Mouse (Mus musculus): ENCODE measurements at regions not wholly inside any gene's neighbourhood (a gene's known extent, or its start where the extent isn't known, plus 50 kb on each side); places are given as distances from the start of the nearest gene placed in this dataset.
"Not testable (repeated sequence)": the region's sequence is repeated elsewhere in the genome, so short reads cannot be mapped to it uniquely, and the experiment has no call there.

DNA sequence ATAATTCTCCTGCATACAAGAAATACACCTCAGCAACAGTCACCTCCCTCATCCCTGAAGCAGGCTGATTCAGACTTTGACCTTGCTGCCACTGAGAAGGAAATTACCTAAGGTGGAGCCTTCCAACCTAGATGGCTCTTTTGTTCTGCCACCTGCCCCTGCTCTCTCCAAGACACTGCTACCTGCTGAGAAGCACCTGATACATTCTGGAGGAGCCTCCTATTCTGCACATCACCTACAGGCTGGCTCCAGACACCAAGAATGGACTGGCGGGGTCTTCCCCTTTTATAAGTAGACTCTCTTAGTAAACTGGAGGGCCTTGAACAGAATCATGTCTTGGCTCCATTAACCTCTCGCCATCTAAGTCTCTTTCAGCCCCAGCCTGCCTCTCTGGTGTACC lies 1149.5 kb upstream of the 2610301B20Rik start:
- not testable (repeated sequence) for ATAC-seq (ENCODE audit: low FRiP score, low read depth); H3K27ac ChIP-seq; H3K9ac ChIP-seq; H3K36me3 ChIP-seq; H3K4me3 ChIP-seq; H3K27me3 ChIP-seq; H3K4me1 ChIP-seq; H3K9me3 ChIP-seq; H3K4me2 ChIP-seq (replicated peaks)
- 77% methylated on average over 2 of the region's 2 CpGs for WGBS

DNA sequence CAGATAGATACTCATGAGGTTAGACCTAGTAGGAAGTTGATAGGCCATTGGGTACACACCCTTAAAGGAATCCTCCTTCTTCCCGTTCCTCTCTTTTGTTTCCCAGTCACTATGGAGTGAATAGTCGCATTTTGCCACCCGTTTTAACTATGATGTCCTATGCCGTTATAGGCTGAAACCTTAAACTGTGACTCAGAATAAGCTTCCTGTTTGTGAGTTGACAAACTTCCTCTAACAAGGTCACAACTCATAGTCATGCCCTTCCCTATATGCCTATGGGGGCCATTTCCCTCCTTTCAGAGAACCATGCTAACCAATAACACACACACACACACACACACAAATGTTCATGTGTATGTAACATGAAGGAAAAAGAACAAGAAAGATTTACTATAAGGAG lies 1136.6 kb upstream of the 2610301B20Rik start:
- H3K27ac ChIP-seq = no peak overlapping the region
- no peaks in the 10 kb centered on the region for H3K9me3 ChIP-seq
- H3K27me3 ChIP-seq = no peaks in the 10 kb centered on the region
- WGBS = 84% methylated on average over 4 of the region's 4 CpGs
- no peak overlapping the region for H3K4me2 ChIP-seq (replicated peaks)
- no peaks in the 10 kb centered on the region for H3K4me1 ChIP-seq
- no peaks in the 10 kb centered on the region for H3K36me3 ChIP-seq
- no peak overlapping the region for H3K4me3 ChIP-seq
- ATAC-seq (ENCODE audit: low FRiP score, low read depth) = no peak
- no peak overlapping the region for H3K9ac ChIP-seq

DNA sequence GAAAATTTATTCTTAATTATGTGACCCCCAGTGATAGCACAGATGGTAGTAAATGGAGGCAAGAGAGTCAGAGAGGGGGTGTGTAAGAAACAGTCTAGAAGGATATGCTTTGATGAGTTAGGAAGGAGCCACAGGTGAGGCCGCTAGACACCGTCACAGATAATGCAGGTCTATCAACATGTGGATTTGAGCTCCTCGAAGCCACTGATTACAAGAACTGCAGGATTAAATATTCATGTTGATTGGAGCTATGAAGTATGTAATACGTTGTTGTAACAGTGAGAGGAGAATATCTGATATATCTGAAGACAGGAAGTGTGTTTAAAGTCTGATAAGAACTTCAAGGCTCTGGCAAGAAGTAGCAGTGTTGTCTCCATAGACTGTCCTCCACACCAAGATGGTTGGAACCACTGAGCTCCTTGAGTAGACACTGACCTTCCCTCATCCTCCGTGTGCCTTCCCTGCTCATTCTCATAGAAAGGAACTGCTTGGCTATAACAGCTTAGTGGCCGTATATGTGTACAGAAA lies 1126.8 kb upstream of the 2610301B20Rik start:
- H3K4me1 ChIP-seq = no peaks in the 10 kb centered on the region
- no peak for ATAC-seq (ENCODE audit: low FRiP score, low read depth)
- no peak overlapping the region for H3K27ac ChIP-seq
- 83% methylated on average over 6 of the region's 6 CpGs for WGBS
- no peak overlapping the region for H3K4me3 ChIP-seq
- no peaks in the 10 kb centered on the region for H3K9me3 ChIP-seq
- H3K36me3 ChIP-seq = no peaks in the 10 kb centered on the region
- H3K9ac ChIP-seq = no peak overlapping the region
- H3K4me2 ChIP-seq (replicated peaks) = no peak overlapping the region
- no peaks in the 10 kb centered on the region for H3K27me3 ChIP-seq

DNA sequence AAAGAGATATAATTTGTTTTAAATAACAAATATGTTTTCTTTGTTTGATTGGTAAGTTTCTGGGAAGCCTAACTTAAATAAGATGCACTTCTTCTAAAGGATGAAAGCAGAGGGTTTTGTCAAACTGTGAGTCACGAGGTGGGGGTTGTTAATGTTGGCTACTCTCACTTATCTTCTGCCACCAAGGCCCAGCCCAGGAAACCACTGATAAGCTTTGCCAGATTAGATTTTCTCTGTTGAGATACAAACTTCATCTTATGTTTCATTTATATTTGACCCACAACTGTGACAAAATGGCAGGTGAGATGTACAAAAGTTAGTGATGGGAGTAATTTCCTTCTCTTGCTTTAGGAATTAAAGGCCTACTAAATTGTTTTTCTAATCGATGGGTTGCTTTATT lies 1126.2 kb upstream of the 2610301B20Rik start:
- H3K27ac ChIP-seq = no peak overlapping the region
- ATAC-seq (ENCODE audit: low FRiP score, low read depth) = no peak
- H3K4me1 ChIP-seq = no peaks in the 10 kb centered on the region
- no peaks in the 10 kb centered on the region for H3K9me3 ChIP-seq
- no peaks in the 10 kb centered on the region for H3K36me3 ChIP-seq
- no peak overlapping the region for H3K4me2 ChIP-seq (replicated peaks)
- no peak overlapping the region for H3K9ac ChIP-seq
- no peaks in the 10 kb centered on the region for H3K27me3 ChIP-seq
- no peak overlapping the region for H3K4me3 ChIP-seq
- WGBS = 77% methylated on average over 2 of the region's 2 CpGs

- ATAC-seq (ENCODE audit: low FRiP score, low read depth) = no peak
- no peak overlapping the region for H3K4me3 ChIP-seq
- H3K9ac ChIP-seq = no peak overlapping the region
- H3K27ac ChIP-seq = no peak overlapping the region
- no peak overlapping the region for H3K4me2 ChIP-seq (replicated peaks)
- H3K9me3 ChIP-seq = no peaks in the 10 kb centered on the region
- H3K36me3 ChIP-seq = no peaks in the 10 kb centered on the region
- no peaks in the 10 kb centered on the region for H3K4me1 ChIP-seq
- WGBS = 89% methylated on average over 3 of the region's 3 CpGs
- H3K27me3 ChIP-seq = no peaks in the 10 kb centered on the region
Observed at GRCm38 (mm10) chr4:9749877-9750276, 1124.4 kb upstream of the 2610301B20Rik start.

DNA sequence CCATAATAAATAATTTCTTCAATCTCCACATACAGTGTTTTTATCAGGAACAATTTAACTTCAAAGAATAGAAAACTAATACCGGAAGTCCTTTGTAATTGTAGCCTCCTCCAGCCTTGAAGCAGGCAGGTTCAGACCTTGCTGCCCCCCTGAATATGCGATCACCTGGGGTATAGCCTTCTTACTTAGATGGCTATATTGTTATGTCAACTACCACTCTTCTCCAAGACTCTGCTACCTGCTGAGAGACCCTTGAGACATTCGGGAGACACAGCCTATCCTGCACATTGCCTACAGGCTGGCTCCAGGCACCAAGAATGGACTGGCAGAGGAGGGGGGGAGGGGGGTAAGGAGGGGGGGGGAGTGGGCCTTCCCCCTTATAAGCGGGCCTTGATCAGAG lies 1123.9 kb upstream of the 2610301B20Rik start:
- WGBS = 73% methylated on average over 4 of the region's 4 CpGs
- H3K4me3 ChIP-seq = no peak overlapping the region
- H3K4me1 ChIP-seq = no peaks in the 10 kb centered on the region
- H3K9me3 ChIP-seq = no peaks in the 10 kb centered on the region
- H3K9ac ChIP-seq = no peak overlapping the region
- no peak for ATAC-seq (ENCODE audit: low FRiP score, low read depth)
- no peaks in the 10 kb centered on the region for H3K36me3 ChIP-seq
- H3K4me2 ChIP-seq (replicated peaks) = no peak overlapping the region
- no peaks in the 10 kb centered on the region for H3K27me3 ChIP-seq
- no peak overlapping the region for H3K27ac ChIP-seq

DNA sequence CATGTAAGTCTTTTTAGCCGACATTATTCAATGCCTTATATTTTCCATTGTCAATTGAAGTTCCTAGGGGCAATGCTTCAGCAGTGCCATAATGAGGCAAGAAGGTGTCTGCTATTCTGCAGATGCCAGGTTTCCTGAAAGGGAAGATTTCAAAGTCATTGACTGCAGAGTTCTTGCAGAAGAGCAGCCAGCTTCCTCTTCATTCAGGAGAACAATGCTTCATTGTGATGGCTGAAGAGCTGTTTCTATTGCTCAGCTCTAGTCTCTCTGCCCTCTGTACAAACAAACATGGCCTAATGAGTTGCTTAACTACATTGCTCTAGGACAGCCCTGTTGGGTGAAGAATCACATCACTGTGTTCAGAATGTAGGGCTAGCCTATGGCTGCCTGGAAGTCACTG lies 1111.0 kb upstream of the 2610301B20Rik start:
- H3K27me3 ChIP-seq = no peaks in the 10 kb centered on the region
- no peaks in the 10 kb centered on the region for H3K36me3 ChIP-seq
- no peak overlapping the region for H3K4me2 ChIP-seq (replicated peaks)
- H3K9me3 ChIP-seq = no peaks in the 10 kb centered on the region
- no peaks in the 10 kb centered on the region for H3K4me1 ChIP-seq
- H3K9ac ChIP-seq = no peak overlapping the region
- H3K4me3 ChIP-seq = no peak overlapping the region
- no peak overlapping the region for H3K27ac ChIP-seq
- ATAC-seq (ENCODE audit: low FRiP score, low read depth) = no peak
- WGBS = 87% methylated on average over 1 of the region's 1 CpGs

DNA sequence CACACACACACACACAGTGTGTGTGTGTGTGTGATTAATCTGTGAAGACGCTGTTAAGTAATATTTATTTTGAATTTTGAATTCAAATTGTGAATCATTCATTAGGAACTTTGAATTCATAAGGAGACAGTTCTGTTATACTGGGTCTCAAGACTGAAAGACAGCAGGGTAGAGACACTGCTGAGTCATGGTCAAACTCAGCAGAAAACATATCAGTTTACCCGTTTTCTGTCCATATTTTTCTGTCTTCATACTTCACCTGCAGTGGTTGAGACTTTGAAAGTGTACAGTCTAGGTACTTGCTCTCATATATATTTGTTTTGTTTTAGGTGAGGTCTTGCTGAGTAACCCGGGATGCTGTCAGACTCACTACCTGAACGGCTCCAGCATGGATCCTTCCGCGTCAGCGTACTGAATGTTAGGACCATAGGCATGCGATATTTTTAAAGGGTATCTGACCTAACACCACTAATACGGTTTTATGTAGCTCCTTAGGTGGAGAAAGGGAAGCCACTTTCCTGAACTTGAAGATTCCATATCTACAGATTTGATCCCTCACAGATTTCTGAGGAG lies 1104.6 kb upstream of the 2610301B20Rik start:
- H3K4me2 ChIP-seq (replicated peaks) = peak overlapping the region; percentile 79
- H3K36me3 ChIP-seq = no peaks in the 10 kb centered on the region
- no peaks in the 10 kb centered on the region for H3K27me3 ChIP-seq
- no peaks in the 10 kb centered on the region for H3K9me3 ChIP-seq
- no peaks in the 10 kb centered on the region for H3K4me1 ChIP-seq
- peak overlapping the region; percentile 63 for H3K4me3 ChIP-seq
- H3K9ac ChIP-seq = no peak overlapping the region; the same call in 1 of the 2 replicates
- H3K27ac ChIP-seq = no peak overlapping the region
- ATAC-seq (ENCODE audit: low FRiP score, low read depth) = no peak
- 62% methylated on average over 9 of the region's 9 CpGs for WGBS

DNA sequence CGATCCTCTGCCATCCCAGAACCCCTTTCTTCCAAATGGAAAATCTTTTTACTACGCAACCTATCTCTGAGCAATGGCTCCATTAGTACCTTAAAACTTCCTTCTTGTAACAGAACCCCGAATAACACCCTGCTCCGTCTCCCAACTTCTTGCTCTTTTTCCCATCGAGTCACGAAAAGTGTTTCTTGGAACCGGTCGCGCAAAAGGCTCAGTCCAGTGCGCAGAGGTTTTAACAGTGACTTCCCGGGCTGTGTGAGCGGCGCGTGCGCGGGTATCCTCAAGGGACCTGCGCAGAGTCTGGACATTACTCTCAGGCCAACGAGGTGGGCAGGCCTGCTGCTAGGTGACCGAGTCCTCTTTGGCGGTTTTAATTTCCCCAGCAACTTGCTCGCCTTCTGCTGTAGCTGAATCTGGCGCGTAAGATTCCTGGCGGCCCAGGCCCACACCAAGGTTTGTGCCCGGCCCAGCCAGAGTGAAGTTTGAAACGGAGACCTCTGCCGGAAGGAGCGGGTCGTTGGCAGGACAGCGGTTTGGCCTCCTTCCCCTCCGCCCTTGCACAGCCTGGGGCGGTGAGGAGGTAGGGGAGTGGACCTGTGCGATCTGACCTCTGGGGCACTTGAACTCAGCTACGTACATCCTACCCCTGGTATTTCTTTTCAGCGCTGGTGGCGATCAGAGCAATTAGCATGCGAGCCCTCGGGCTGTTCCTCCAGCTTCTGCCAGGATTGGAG lies 1103.8 kb upstream of the 2610301B20Rik start:
- ATAC-seq (ENCODE audit: low FRiP score, low read depth) = peak; percentile 90
- Histone ChIP-seq H3K9ac (peak overlapping the region; percentile 79), H3K36me3 (no peaks in the 10 kb centered on the region), H3K4me2 (replicated peaks) (peak overlapping the region; percentile 79), H3K9me3 (no peaks in the 10 kb centered on the region), H3K27ac (peak overlapping the region; percentile 70), H3K4me3 (peak overlapping the region; percentile 63), H3K4me1 (no peaks in the 10 kb centered on the region), H3K27me3 (no peaks in the 10 kb centered on the region)
- 1% methylated on average over 38 of the region's 38 CpGs for WGBS

DNA sequence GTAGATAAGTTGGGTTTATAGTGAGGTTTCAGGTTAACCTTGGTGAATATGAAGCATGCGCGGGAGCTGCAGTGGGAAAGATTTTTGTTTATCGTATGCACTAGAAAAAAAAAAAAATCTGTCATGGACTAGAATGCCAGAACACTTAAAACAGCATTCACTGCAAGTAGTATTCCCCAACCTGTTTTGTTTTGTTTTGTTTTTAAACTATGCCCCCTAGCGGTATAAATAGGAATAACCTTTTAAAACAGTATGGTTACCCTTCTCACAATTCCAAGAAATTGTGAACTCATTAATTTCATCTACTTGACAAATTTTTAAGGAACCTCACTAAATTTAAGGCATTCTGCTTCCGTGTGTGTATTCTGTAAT lies 1103.2 kb upstream of the 2610301B20Rik start:
- whole genome bisulfite sequencing = 2% methylated on average over 5 of the region's 5 CpGs
- H3K36me3 ChIP-seq = no peaks in the 10 kb centered on the region
- H3K9ac ChIP-seq = peak overlapping the region; percentile 79
- ATAC-seq (ENCODE audit: low FRiP score, low read depth) = peak; percentile 64
- H3K4me1 ChIP-seq = no peaks in the 10 kb centered on the region
- peak overlapping the region; percentile 70; the same call in 1 of the 2 replicates for H3K27ac ChIP-seq
- H3K27me3 ChIP-seq = no peaks in the 10 kb centered on the region
- H3K4me3 ChIP-seq = peak overlapping the region; percentile 63
- no peaks in the 10 kb centered on the region for H3K9me3 ChIP-seq
- peak overlapping the region; percentile 79 for H3K4me2 ChIP-seq (replicated peaks)

GRCm38 (mm10) chr4:9778391-9778790 lies 1095.9 kb upstream of the 2610301B20Rik start:
- Histone ChIP-seq H3K4me2 (replicated peaks) (no peak overlapping the region), H3K4me3 (no peak overlapping the region), H3K9ac (no peak overlapping the region), H3K4me1 (no peaks in the 10 kb centered on the region), H3K27me3 (peaks cover 17% of the 10 kb centered on the region; the same call in 1 of the 2 replicates), H3K36me3 (no peaks in the 10 kb centered on the region), H3K27ac (no peak overlapping the region), H3K9me3 (no peaks in the 10 kb centered on the region)
- ATAC-seq (ENCODE audit: low FRiP score, low read depth) = no peak
- WGBS = 93% methylated on average over 8 of the region's 8 CpGs

GRCm38 (mm10) chr4:9779594-9779993 lies 1094.7 kb upstream of the 2610301B20Rik start:
- Histone ChIP-seq H3K4me3 (no peak overlapping the region), H3K27ac (no peak overlapping the region), H3K4me1 (no peaks in the 10 kb centered on the region), H3K27me3 (peaks cover 25% of the 10 kb centered on the region), H3K9me3 (no peaks in the 10 kb centered on the region), H3K9ac (no peak overlapping the region), H3K36me3 (no peaks in the 10 kb centered on the region), H3K4me2 (replicated peaks) (no peak overlapping the region)
- 72% methylated on average over 3 of the region's 3 CpGs for WGBS
- no peak for ATAC-seq (ENCODE audit: low FRiP score, low read depth)
